Mouse (Mus musculus) kidney, adult 11 months (tissue): ENCODE measurements at regions not wholly inside any gene's neighbourhood (a gene's known extent, or its start where the extent isn't known, plus 50 kb on each side); places are given as distances from the start of the nearest gene placed in this dataset.

Experiments
- DNase-seq: peaks from one replicate; pipeline ENCODE4 v3.0.0; 2022

DNA sequence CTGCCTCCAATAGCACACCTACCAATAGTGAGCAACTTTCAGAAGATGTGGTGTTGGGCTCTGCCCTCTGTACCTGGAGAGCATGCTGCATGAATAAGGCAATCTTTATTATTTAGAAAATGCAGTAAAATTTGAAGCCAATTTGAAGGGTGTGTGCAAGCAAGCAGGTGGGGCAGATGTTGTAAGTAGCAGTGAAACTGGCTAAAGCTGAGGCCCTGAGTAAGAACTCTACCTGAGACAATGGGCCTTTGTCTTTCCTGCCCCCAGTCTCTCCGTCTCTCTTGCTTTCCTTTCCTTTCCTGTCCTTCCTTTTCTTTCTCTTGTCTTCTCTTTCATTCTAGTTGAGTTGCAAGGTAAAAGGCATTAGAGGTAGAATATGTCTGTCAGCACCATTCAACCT is 319.9 kb downstream of the Bcl11a start:
- no peak for DNase-seq

DNA sequence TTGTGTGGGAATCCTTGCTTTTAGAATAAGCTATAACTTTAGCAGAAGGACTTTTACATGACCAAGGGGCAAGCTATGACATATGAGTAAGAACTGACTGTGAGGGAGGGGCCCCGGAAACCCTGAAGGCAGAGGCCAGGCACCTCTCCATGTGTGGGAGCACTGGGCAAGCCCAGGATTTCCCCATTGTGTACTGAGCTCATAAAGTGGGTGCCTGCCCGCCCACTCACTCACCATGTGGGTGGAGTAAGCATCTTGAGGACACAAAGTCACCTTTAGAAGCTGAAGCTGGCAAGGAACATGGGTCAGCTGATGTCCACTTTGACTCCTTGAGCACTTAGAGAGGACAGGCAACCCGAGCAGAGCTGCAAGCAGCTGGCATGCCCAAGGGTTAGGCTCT is 323.3 kb downstream of the Bcl11a start:
- no peak for DNase-seq

- DNase-seq = no peak
These were observed 324.3 kb downstream of the Bcl11a start for GRCm38 (mm10) chr11:24402127-24402526.

DNA sequence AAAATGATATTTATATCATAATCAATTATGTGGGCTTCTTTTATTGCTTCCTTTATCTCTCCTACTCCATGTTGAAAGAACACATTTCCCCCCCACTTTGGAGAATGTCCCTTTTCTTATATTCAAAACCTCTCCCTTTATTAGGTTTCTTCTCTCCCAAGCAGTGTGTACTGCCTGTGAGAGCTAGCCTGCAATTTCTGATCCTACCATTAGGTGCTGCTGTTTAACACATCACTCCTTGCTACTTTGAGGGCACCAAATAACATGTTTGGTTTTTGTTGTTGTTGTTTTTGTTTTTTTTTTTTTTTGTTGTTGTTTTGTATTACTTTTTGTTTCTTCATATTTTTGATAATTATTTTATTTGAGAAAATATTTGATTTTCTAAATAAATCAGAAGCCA is 336.9 kb downstream of the Bcl11a start:
- no peak for DNase-seq

GRCm38 (mm10) chr11:24422066-24422775 is 344.4 kb downstream of the Bcl11a start:
- DNase-seq = no peak

DNA sequence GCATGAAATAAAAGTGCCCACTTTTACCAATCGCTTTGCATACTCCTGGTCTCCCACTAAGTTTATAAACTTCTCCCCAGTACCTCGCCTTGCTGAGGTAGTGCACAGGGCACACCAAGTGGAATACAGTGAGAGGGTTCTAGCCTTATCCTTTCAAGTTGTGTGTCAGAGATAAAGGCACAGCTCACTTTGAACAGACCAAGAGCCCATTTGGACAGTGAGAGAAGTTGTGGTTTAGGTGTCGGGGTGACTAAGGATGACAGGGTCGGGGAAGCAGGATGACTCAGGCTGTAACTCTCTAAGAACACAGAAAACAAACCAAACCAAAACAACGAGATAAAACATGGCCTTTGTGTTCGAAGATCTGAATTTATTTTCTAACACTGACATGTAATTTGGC is 345.4 kb downstream of the Bcl11a start:
- no peak for DNase-seq

DNA sequence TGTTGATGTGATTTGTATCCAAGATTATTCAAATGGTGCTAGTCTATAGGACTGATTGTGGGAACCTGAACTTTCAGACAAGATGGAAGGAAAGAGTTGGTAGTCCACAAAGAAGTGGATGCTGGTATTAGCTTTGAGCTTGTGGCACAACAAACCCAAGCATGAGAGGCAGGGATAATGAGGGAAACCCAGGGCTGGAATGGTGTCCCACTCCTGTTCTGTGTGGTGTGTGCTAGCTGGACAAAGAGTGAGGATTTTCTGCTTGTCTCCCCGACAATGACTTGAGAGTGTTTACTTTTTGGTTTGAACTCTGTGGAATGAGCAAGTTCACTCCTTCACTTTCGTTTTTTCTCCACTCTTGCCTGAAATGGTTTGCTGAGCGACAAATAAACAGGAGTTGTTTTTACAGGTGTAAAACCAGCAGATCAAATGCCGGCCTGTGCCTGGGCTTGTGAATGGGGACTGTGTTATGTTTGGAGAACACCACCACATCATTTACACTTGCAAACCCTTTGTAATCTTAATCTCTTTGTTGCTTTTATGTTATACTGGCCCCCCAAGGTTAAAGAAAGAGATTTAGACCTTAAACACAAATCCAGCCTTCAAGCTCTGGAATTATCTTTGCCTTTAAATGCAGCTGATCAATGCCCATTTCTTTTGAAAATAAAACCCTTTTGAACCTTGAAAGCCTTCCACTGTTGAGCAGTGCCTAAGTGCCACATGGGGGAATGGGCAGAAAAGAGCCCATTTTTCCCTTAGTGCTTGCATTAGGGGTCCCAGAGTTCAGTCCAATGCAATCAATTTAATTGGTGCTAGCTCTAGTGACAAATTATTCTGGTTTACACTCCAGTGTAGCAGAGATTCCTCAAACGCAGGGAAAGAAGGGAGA is 349.4 kb downstream of the Bcl11a start:
- no peak for DNase-seq

DNA sequence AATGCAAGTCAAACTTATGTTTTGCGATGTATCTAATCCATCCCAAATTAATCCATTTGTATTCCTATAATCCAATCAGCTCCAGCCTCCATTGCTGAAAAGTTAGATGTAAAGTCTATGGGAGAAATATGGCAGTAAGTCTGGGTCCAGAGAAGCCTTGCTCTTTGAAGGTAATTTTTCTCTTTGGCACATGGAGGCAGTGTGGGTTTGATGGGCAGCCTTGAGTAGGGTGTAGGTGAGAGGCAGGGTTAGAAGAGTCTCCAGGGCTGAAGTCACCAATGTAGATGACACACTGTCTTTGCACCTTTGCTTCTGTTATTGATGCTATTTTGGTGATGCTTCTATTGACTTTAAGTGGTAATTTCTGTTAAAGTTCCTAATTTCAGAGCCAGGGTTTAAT is 370.8 kb downstream of the Bcl11a start:
- no peak for DNase-seq

DNA sequence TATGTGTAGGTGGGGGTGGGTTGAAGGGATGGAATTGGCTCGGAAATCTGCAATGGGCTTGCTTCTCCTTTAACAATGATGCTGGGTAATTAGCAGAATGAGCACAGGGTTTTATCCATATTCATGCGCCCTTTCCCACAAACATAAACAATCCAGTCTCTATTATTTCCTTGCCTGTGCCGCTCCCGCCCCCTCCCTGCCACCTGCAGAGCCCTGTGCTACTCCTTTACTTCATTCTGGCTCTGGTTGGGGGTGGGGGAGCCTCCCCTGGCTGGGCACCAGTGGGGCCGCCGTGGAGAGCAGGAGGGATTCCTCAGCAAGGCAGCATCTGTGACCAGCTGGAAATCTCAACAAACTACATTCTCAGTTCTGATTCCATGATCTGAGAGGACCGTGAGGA is 374.4 kb downstream of the Bcl11a start:
- DNase-seq = no peak

DNA sequence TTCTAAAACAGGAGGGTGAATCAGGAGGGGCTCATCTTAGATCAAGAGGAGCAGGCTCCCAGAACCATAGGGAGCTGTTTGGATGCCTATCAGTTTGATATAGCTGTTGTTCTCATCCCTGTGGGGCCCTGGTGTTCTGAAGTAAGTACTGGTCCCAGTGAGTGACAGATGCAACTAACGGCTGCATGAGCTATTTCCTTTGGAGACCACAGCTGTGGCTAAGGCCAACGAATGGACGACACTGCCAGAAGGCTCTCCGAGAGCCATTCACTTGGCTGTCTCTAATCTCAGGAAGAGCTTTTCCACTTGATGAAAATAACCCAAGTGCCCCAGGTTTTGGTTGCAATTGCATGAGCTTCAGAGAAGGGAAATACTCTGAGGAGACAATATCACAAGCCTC is 386.8 kb downstream of the Bcl11a start:
- DNase-seq = no peak

DNA sequence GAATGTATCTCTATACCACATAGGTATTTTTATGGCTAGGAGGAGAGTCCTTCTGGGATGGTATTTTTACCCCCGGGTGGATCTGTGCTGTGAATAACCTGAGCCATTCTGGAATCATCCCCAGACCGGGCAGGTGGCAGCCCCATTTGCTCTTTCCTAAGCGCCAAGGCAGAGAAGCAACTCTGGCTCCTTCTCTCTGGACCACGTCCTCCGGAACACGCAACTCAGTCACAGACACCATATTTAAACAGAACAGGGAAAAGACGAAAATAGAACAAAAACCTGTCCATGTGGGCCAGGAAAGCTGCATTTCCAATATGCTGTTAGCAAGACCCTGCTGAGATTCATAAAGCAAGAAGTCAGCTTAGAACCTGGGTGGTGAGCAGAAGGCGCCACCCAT is 389.6 kb downstream of the Bcl11a start:
- DNase-seq = no peak

DNA sequence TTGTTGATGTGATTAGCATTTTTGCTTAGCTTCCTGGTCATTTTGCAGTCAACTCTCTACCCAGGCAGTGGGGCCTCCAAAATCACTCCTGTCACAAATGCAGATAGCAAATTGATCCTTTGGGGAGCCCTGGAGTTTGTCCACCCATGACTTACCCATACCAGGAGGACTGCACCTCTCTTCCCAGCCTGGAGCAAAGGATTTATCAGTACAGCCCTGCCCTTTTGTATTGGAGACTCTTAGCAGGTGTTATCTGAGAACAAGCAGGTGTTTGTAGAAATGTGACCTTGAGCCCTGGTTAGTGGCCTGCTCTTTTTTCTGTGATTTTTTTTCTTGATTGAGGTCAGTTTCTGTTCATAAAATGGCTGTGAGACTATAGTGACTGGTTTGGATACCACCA is 392.6 kb downstream of the Bcl11a start:
- DNase-seq = no peak

GRCm38 (mm10) chr11:24472617-24473367 is 394.9 kb downstream of the Bcl11a start:
- DNase-seq = no peak

- no peak for DNase-seq
These were observed 395.6 kb downstream of the Bcl11a start for GRCm38 (mm10) chr11:24473368-24474010.

GRCm38 (mm10) chr11:24502722-24503424 is 425.0 kb downstream of the Bcl11a start:
- no peak for DNase-seq

GRCm38 (mm10) chr11:24515568-24515967 is 437.7 kb downstream of the Bcl11a start:
- DNase-seq = no peak

DNA sequence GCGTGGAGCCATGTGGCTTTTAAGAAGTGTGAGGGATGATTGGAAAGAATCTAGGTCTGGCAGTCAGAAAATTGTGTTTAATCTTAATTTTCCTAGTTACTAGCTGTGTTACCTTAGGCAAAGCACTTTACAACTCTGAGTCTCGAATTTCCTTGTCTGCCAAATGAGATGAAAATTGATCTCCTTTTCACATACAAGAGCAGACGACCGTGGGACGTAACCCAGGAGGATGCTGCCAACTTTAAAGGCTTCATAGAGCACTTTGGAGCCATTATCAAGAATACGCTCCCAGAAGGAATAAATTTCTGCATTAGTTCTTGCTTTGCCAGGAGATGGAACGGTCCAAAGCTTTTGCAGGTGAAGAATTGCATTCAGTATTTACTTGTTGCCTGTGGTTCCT is 457.6 kb downstream of the Bcl11a start:
- no peak for DNase-seq

DNA sequence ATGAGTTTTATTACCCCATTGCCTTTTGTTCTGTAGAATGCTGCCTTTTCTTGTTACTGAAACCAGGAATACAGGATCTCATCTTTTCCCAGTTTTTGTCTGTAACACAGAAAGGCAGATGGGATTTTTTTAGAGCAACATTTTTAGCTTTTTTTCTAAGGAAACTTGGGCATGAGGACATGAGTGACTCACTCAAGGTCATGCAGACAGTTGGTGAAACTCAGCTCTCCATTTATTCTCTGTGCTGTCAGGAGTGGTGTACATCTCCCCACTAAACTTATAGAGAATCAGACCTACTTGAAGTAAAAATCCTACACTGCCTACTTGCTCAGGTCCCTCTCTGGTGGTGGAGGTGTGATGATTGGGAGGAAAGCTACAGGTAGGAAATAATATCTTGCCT is 459.9 kb downstream of the Bcl11a start:
- DNase-seq = no peak

- no peak for DNase-seq
These were observed 491.8 kb downstream of the Bcl11a start for GRCm38 (mm10) chr11:24569655-24570054.

DNA sequence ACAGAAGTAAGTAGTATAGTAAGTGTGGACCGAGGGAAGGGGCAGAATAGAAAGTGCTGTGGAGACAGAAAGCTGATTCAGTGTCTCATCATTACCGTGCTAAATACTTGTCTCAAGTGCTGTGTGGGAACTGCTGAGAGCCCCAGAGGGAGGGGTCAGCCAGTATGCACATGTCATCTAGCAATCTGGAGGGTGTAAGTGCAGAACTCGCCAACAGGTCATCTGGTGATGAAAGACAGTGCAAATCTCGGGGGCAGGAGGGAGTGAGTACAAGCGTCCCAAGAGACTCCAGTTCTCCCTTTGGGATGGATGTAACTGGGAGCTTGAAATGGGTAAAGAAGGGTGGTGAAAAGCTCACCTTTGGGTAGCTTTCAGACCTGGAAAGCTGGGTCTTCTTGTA is 535.7 kb downstream of the Bcl11a start:
- DNase-seq = no peak

DNA sequence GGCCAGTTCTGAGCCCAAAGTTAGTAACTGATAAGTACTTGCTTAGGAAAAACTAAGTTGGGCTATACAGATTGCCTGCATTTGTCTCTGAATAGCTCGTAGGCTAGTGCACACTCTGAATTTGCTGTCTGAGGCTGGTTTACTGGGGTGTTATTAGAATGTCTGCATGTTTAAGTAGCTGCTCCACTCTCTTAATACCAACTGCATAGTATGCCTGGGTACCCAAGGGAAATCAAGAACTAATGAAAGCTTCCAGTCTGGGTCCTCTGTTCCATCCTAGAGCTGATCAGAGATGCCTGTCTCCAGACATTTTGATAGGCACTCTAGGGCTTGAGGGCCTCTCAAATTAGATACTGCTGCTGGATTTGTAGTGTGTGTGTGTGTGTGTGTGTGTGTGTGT is 537.6 kb downstream of the Bcl11a start:
- no peak for DNase-seq

DNA sequence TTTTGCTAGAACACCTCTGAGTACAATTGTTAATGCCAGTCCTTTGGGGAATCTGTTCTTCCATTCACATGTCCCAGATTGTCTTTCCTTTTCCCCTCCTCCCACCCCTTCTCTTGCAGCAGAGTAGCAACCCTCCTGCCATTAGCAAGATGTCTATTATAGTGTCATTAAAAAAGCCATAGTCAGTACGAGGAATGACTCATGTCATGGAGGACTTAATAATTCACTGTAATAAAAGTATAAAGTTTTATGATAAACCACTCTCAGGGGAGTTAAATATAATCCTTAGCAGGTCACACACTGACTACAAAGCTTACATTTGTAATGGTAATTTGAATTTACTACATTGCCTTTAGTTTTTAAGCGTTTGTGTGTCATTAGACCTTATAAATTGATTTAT is 540.7 kb downstream of the Bcl11a start:
- DNase-seq = no peak

GRCm38 (mm10) chr11:24619021-24619420 is 541.2 kb downstream of the Bcl11a start:
- no peak for DNase-seq
